Mouse (Mus musculus): ENCODE data around the gene Tmem151b.

Gene Tmem151b

DNA sequence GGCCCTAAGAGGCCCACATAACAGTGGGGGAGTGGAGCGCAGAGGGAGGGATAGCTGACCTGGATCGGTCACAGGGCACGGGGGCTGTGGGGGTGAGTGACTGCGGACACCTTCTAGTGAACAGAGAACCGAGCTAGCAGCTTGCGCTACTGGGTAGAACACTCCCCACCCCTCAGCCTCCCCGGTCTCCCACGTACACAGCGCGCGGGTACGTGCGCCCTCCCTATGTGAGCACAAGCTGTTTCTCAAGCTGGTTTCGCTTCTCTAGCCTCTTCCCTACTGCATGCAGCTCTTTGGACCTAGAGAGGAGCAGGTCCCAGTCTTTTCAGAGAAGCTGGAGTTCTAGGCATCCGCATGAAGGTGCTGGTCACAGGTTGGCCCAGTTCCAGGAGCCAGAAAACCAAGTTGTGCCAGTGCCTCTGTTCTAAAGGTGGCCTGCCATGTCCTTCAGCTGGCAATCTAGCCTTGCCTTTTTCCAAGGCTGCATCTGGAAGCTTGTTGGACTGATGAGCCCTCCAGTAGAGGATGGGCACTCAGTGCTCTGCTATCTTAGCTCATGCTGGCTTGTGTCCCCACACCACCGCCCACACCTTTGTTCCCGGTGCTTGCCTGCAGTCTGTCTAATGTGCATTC lies 24.8 kb upstream of the Tmem151b start:
- TF ChIP-seq GATA4 (IDR thresholded peaks at IDR 0.05; ENCODE audit: insufficient replicate concordance, low read length) = no peak

DNA sequence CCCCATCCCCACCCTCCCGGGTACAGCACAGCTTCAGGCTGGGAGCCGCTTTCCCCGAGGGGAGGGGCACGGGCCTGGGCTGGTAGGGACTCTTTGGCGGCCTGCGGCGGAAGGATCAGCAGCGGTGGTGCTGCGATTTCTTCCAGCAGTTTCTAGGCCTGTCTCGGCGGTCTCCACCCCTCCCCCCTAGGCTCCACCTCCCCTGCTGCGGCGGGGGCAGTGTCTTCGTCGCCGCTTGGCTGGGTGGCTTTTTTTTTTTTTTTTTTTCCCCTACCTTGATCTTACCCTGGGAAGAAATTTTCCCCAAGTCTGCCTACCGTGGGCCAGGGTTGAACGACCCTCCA lies 24.3 kb upstream of the Tmem151b start:
- TF ChIP-seq GATA4 (IDR thresholded peaks at IDR 0.05; ENCODE audit: insufficient replicate concordance, low read length) = no peak

DNA sequence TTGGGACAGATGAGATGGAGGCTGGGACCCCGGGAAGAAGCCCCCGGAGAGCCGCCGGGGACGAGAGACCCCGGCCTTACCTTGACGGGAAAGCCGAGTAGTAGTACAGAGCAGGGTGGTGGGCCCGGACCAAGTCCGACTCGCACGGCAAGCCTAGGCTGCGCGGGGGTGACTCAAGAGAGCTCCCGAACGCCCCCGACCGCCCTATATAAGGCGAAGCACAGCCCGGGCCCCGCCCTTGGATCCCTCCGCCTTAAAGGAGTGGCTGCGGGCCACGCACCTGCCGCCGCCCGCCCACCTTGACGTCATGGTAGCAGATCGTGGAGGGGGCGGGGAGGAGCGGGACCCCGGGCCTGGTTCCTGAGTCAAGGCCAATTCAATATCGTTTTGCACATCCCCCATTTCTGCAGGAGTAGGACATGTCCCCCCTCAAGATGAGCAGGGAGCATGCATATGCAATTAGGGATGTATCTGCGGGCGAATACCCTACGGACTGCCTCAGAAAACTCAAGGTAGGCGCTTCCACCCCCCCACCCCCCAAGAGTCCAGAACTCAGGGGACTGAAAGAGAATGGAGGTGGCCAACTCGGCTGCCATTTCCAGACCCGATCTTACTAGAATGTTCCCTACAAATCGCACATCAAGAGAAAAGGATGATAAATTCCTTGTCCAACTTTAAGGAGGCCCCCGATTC lies 23.8 kb upstream of the Tmem151b start, which contains the start of gene Hsp90ab1:
Hsp90ab1 (minus strand) TSS at position 185 of the 693 bp plus-strand sequence.
- no peak; the same call in 1 of the 2 replicates for TF ChIP-seq GATA4 (IDR thresholded peaks at IDR 0.05; ENCODE audit: insufficient replicate concordance, low read length)

- no peak for TF ChIP-seq GATA4 (IDR thresholded peaks at IDR 0.05; ENCODE audit: insufficient replicate concordance, low read length)
Measured at GRCm38 (mm10) chr17:45572103-45573086, 22.9 kb upstream of the Tmem151b start.

DNA sequence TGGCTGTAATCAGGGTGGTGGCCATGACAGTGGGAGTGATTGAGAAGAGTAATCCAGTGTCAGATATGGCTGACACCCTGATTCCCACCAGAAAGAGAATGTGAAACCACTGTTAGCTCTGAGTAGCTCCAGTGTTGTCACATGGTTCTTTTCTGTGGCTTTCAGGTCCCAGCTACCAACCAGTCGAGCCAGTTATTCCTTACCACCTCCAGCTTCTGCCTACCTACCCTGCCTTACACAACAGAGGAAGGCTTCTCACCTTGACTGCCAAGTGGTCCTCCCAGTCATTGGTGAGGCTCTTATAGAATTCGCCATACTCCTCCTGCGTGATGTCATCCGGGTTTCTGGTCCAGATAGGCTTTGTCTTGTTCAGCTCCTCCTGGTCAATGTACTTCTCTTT lies 20.5 kb upstream of the Tmem151b start:
- no peak for TF ChIP-seq GATA4 (IDR thresholded peaks at IDR 0.05; ENCODE audit: insufficient replicate concordance, low read length)

GRCm38 (mm10) chr17:45568990-45569389 lies 19.5 kb upstream of the Tmem151b start:
- TF ChIP-seq GATA4 (IDR thresholded peaks at IDR 0.05; ENCODE audit: insufficient replicate concordance, low read length) = no peak

DNA sequence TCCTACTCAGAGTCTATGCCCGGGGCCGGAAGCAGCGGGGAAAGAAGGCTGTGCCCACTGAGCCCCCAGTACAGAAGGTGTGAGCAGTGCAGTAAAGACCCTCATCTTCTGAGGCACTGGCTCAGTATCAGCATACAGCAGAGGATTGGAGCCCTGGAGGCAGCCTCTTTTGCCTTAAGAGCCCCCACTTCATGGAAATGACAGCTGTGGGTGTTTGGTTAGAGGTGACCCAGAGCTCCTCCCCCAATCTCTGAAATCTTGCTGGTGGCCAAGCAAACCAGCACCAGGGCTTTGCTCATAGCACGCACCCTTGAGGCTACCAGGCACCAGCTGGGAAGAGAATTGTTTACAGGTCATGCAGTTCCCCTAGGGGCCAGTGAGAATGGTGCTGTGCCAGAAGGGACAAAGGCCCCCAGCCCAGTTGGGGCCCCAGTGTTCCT lies 17.7 kb upstream of the Tmem151b start:
- TF ChIP-seq GATA4 (IDR thresholded peaks at IDR 0.05; ENCODE audit: insufficient replicate concordance, low read length) = no peak

DNA sequence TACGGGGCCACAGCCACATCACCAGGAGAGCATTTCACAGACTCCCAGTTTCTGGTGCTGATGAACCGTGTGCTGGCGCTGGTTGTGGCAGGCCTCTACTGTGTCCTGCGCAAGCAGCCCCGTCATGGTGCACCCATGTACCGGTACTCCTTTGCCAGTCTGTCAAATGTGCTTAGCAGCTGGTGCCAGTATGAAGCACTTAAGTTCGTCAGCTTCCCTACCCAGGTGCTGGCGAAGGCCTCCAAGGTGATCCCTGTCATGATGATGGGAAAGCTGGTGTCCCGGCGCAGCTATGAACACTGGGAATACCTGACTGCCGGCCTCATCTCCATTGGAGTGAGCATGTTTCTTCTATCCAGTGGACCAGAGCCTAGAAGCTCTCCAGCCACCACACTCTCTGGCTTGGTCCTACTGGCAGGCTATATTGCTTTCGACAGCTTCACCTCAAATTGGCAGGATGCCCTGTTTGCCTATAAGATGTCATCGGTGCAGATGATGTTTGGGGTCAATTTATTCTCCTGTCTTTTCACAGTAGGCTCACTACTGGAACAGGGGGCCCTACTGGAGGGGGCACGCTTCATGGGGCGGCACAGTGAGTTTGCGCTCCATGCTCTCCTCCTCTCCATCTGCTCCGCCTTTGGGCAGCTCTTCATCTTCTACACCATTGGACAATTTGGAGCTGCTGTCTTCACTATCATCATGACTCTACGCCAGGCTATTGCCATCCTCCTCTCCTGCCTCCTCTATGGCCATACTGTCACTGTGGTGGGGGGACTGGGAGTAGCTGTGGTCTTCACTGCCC lies 17.1 kb upstream of the Tmem151b start:
- no peak for TF ChIP-seq GATA4 (IDR thresholded peaks at IDR 0.05; ENCODE audit: insufficient replicate concordance, low read length)

- no peak for TF ChIP-seq GATA4 (IDR thresholded peaks at IDR 0.05; ENCODE audit: insufficient replicate concordance, low read length)
Measured at GRCm38 (mm10) chr17:45566031-45566359, 16.5 kb upstream of the Tmem151b start.

DNA sequence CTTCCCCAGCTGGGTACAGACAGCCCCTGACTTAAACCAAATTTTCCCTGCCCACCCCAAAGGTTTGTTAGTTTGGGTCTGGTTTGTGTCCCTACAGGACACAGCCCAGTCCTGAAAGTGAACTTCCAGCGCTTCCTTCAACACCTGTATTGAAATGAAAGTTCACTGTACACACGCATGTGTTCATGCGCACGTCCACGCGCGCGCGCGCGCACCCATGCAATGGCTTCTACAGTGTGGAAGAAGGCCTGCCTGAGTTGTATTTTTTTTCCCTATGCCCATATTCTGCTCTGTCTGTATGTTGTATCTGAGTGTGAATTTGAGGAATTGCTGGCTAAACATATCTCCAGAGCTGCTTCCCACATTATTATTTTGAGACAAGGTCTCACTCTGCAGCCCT lies 15.6 kb upstream of the Tmem151b start:
- TF ChIP-seq GATA4 (IDR thresholded peaks at IDR 0.05; ENCODE audit: insufficient replicate concordance, low read length) = no peak

- no peak for TF ChIP-seq GATA4 (IDR thresholded peaks at IDR 0.05; ENCODE audit: insufficient replicate concordance, low read length)
Measured at GRCm38 (mm10) chr17:45564531-45565084, 15.1 kb upstream of the Tmem151b start.

DNA sequence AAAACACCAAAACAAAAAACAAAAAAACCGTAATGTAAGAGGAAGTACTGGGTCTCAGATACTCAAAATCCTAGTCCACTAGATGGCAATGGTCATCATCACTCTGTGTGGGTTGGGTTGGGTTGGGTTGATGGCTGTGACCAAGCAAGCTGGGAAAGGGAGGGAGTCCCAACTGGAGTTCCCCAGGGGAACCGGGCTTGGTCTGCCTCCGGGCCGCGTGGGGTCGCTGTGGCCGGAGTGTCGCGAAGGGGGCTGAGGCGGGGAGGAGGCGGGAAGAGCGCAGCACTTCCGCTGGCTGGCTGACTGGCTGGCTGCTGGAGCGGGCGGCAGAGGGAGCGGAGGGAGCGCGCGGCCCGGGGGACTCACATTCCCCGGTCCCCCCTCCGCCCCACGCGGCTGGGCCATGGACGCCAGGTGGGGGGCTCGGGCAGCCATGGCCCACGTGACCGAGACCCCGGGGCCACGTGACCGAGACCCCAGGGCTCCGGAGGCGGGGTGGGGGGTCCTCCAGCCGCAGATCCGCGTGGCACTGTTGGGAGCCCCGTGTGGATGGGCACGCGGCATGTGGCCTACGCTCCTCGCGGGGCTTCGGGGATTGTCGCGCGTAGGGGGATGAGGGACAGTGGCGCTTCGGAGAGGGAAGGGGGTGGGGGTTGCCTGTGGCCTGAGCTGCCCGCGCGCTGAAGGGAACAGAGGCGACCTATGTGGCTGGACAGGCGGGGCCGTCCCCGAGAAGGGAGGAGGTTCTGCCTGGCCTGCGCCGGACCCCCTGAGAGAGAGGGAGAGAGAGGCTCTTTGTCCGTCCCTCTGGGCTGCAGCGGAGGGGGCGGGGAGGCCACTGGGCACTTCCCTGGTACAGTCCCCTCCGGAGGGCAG lies 14.4 kb upstream of the Tmem151b start, which contains the start of gene Slc35b2:
Slc35b2 (plus strand) TSS at position 220 of the 876 bp plus-strand sequence.
- TF ChIP-seq GATA4 (IDR thresholded peaks at IDR 0.05; ENCODE audit: insufficient replicate concordance, low read length) = peak; percentile 39; the same call in 1 of the 2 replicates

DNA sequence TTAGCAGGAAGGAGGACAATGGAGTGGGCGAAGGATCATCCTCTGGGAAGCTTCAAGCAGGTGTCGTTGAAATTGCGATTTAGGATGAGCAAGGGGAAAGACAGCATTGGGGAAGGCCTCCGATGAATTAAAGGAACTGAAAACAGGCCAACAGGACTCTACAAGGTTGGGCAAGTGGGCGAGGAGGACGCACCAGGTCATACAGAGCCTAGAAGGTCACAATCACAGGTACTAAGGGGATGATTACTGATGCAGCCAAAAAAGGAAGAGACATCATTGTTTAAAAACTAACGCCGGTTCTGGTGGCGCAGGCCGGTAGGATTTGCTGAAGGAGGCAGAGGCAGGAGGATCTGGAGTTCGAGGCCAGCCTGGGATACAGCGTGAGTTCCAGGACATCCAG lies 13.7 kb upstream of the Tmem151b start:
- TF ChIP-seq GATA4 (IDR thresholded peaks at IDR 0.05; ENCODE audit: insufficient replicate concordance, low read length) = no peak
